Mouse (Mus musculus) hindbrain, embryonic 13.5 days (tissue): ENCODE measurements at regions not wholly inside any gene's neighbourhood (a gene's known extent, or its start where the extent isn't known, plus 50 kb on each side); places are given as distances from the start of the nearest gene placed in this dataset.

Source experiments
- ATAC-seq: fragments of 200-750 bp; cut with Nextera tagmentation; 2 replicates; pipeline ENCODE4 v1.8.0; 2017; ENCODE audit warnings: moderate TSS enrichment; ENCODE audit not compliant: low FRiP score
- H3K27ac ChIP-seq: fragments of 300-500 bp; sonication (generic); 2 replicates; pipeline ENCODE4 v1.5.1; 2015; ENCODE audit warnings: inconsistent platforms, mild to moderate bottlenecking, moderate library complexity
- H3K27me3 ChIP-seq: fragments of 300-500 bp; sonication (generic); 2 replicates; pipeline ENCODE4 v1.6.1; 2015; ENCODE audit warnings: mild to moderate bottlenecking, inconsistent platforms
- H3K36me3 ChIP-seq: fragments of 300-500 bp; sonication (generic); 2 replicates; pipeline ENCODE4 v1.6.1; 2015; ENCODE audit warnings: mild to moderate bottlenecking, inconsistent platforms
- H3K4me1 ChIP-seq: fragments of 300-500 bp; sonication (generic); replicated peaks from 2 replicates; pipeline ENCODE4 v1.6.1; 2015; ENCODE audit warnings: inconsistent platforms
- H3K4me2 ChIP-seq: fragments of 300-500 bp; sonication (generic); 2 replicates; pipeline ENCODE4 v1.6.1; 2015; ENCODE audit warnings: inconsistent platforms, mild to moderate bottlenecking, moderate library complexity
- H3K4me3 ChIP-seq: fragments of 300-500 bp; sonication (generic); 2 replicates; pipeline ENCODE4 v1.5.1; 2015; ENCODE audit warnings: mild to moderate bottlenecking, inconsistent platforms
- H3K9ac ChIP-seq: fragments of 300-500 bp; sonication (generic); 2 replicates; pipeline ENCODE4 v1.6.1; 2015; ENCODE audit warnings: mild to moderate bottlenecking, inconsistent platforms
- H3K9me3 ChIP-seq: fragments of 300-500 bp; sonication (generic); 2 replicates; pipeline ENCODE4 v1.6.1; 2016; ENCODE audit warnings: inconsistent platforms
- WGBS: fragments of 180-500 bp; shearing (Covaris S2); methylation state at CpG from one replicate; pipeline ENCODE4 v1.1.7; 2015; 5-methylcytosine and 5-hydroxymethylcytosine counted together

DNA sequence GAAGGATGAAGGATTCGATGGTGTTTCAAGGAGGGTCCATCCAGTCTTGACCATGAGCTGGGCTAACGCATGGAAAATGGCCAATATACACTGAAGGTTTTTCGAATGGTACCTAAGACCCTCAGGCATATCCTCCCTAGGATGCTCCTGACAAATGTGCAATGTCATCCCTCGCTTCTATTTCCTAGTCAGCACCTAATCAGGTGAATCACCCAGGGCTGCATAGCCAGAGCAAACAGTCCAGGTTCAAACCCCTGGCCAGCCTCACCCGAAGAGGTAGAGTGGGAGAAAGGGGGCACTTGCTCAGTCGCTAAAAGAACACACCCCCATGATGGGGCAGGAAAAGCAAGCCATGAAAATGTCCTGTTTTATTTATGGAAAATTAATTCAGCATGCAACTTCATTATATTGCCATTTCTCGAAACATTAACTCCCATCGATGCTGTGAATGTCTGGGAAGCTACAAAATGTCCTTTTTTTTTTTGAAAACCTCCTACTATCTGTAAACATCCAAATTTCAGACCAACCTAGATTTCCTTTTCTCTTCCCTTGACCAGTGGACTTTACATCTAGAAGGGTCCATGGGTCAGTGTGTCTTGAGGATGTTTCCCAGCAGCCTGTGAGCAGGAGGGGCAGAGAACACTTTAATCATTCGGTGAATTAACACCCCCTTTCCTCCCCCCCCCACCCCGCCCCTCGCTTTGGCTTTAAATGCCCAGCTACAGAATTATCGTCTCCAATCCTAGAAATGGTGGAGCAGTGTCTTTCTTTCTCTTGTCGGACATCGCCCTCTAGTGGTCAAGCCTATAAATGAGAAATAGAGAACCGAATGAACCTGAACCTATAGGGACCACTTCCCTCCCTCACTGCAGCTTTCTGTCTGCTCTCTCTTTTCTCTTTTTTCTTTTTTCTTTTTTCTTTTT is 68.8 kb upstream of the Il12b start:
- no peaks in the 10 kb centered on the region for H3K36me3 ChIP-seq
- H3K4me2 ChIP-seq, result peak overlapping the region; percentile 31; the same call in 1 of the 2 replicates
- ATAC-seq, result peak; percentile 67
- no peak overlapping the region for H3K4me3 ChIP-seq
- H3K4me1 ChIP-seq, result peaks cover 14% of the 10 kb centered on the region
- WGBS, result 33% methylated on average over 15 of the region's 15 CpGs
- no peak overlapping the region for H3K9ac ChIP-seq
- H3K9me3 ChIP-seq, result no peaks in the 10 kb centered on the region
- H3K27ac ChIP-seq, result no peak overlapping the region
- H3K27me3 ChIP-seq, result no peaks in the 10 kb centered on the region; the same call in 1 of the 2 replicates

- WGBS, result 64% methylated on average over 4 of the region's 4 CpGs
- H3K27me3 ChIP-seq, result no peaks in the 10 kb centered on the region; the same call in 1 of the 2 replicates
- no peak overlapping the region for H3K4me2 ChIP-seq
- H3K27ac ChIP-seq, result no peak overlapping the region
- ATAC-seq, result no peak
- H3K9ac ChIP-seq, result no peak overlapping the region
- peaks cover 14% of the 10 kb centered on the region for H3K4me1 ChIP-seq
- H3K4me3 ChIP-seq, result no peak overlapping the region
- no peaks in the 10 kb centered on the region for H3K9me3 ChIP-seq
- no peaks in the 10 kb centered on the region for H3K36me3 ChIP-seq
These were observed 68.1 kb upstream of the Il12b start for GRCm38 (mm10) chr11:44331774-44332129.

DNA sequence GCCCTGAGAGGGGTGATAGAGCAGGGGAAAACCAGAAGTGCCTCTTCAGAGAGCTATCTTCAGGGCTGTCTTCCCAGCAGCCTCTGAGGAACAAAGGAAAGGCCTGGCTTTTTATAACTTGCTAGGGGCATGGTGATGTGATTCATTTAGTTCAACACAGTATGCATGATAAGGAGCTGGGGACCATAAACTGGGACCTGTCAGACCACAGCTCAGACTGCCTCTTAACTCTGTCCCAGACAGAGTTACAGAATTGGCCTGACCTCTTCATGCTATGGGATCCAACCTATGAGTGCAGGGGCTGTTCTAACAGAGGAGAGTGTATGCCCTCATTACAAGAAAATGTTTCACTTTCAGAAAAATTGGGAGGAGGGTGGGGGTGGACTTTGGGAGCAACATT is 59.3 kb upstream of the Il12b start:
- ATAC-seq, result no peak

GRCm38 (mm10) chr11:44348308-44348707 is 51.6 kb upstream of the Il12b start:
- H3K27ac ChIP-seq, result no peak overlapping the region
- H3K36me3 ChIP-seq, result no peaks in the 10 kb centered on the region
- H3K9me3 ChIP-seq, result no peaks in the 10 kb centered on the region
- 81% methylated on average over 3 of the region's 3 CpGs for WGBS
- ATAC-seq, result no peak
- no peak overlapping the region for H3K4me3 ChIP-seq
- H3K4me1 ChIP-seq, result no peaks in the 10 kb centered on the region
- H3K4me2 ChIP-seq, result no peak overlapping the region
- no peaks in the 10 kb centered on the region for H3K27me3 ChIP-seq
- H3K9ac ChIP-seq, result no peak overlapping the region

More for the DNA sequence above, 59.3 kb upstream of the Il12b start:
- no peak overlapping the region for H3K4me3 ChIP-seq
- no peak overlapping the region for H3K9ac ChIP-seq
- no peaks in the 10 kb centered on the region for H3K4me1 ChIP-seq
- H3K9me3 ChIP-seq, result no peaks in the 10 kb centered on the region
- H3K27ac ChIP-seq, result no peak overlapping the region
- no peaks in the 10 kb centered on the region for H3K36me3 ChIP-seq
- no peak overlapping the region for H3K4me2 ChIP-seq
- no peaks in the 10 kb centered on the region for H3K27me3 ChIP-seq

DNA sequence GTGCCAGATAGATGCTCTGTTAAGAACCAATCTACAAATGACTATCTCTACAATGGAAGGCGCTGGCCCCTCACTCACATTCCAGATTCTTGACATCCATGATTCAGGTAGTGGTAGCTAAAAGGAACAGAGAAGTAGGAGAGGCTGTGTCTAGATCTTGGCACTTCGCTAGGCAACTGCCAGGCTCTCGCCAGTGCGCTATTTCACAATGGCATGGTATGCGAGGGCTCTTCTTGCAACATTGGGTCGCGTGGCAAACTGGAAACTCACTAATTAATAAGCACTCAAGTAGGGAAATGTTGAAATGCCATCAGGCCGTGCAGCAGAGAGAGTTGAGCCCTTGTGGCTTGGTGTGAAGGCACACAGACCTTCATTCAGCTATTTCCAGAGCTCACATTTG is 50.3 kb upstream of the Il12b start:
- H3K9ac ChIP-seq, result no peak overlapping the region
- H3K4me1 ChIP-seq, result no peaks in the 10 kb centered on the region
- no peak overlapping the region for H3K27ac ChIP-seq
- no peaks in the 10 kb centered on the region for H3K27me3 ChIP-seq
- no peaks in the 10 kb centered on the region for H3K9me3 ChIP-seq
- 83% methylated on average over 8 of the region's 8 CpGs for WGBS
- no peak for ATAC-seq
- no peaks in the 10 kb centered on the region for H3K36me3 ChIP-seq
- H3K4me3 ChIP-seq, result no peak overlapping the region
- no peak overlapping the region for H3K4me2 ChIP-seq
